11 mouse cellular contexts compared by ENCODE assay signal in the genomic region with DNA sequence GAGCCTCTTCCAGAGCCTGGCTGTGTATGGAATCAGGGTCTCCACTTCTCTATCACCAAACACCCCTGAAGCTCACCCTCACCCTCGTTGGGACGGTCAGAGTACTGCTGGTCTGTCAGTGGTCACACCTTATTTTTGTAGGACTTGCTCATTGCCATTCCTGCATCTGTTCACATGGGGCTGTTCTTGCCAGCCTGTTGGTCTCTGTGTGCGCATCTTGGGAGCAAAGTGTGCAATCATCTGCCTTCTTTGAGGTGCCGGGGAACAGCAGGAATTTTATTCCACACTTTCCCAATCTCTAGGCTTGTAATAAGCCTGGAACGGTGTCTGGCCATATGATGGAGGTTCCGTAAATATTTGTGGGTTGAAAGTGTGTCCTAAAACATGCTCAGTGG. TPM values are rescaled to one million over a fixed set of nuclear protein-coding genes. Genes with fewer than 3 reads are reported as not detected.
"Had no signal": no experiment of that assay in that cellular context is flagged by ENCODE, and none has a peak within 500 bp of the region (broad histone marks: within the 10 kb centered on the region; RNA-seq: fewer than 3 reads in every experiment).

No protein-coding gene starts in this region.

- H3K4me3 ChIP-seq: lung, embryonic 15.5 days; midbrain, embryonic 12.5 days; midbrain, embryonic 15.5 days; neural tube, embryonic 13.5 days; stomach, embryonic 15.5 days had no signal

- H3K4me1 ChIP-seq: lung, embryonic 15.5 days; midbrain, embryonic 15.5 days; neural tube, embryonic 13.5 days had no signal

- H3K27ac ChIP-seq: kidney, embryonic 15.5 days; liver, embryonic 15.5 days; lung, embryonic 15.5 days; macrophage; midbrain, embryonic 12.5 days; midbrain, embryonic 15.5 days; neural tube, embryonic 13.5 days; stomach, embryonic 15.5 days had no signal

- H3K36me3 ChIP-seq: kidney, embryonic 15.5 days; limb, embryonic 13.5 days; liver, embryonic 15.5 days; lung, embryonic 15.5 days; midbrain, embryonic 12.5 days; midbrain, embryonic 15.5 days; neural tube, embryonic 13.5 days; stomach, embryonic 15.5 days had no signal

- H3K9me3 ChIP-seq: kidney, embryonic 15.5 days; limb, embryonic 13.5 days; liver, embryonic 15.5 days; lung, embryonic 15.5 days; midbrain, embryonic 12.5 days; midbrain, embryonic 15.5 days; neural tube, embryonic 13.5 days; stomach, embryonic 15.5 days had no signal

- H3K27me3 ChIP-seq: kidney, embryonic 15.5 days; liver, embryonic 15.5 days; lung, embryonic 15.5 days; midbrain, embryonic 15.5 days; stomach, embryonic 15.5 days had no signal

- H3K9ac ChIP-seq: limb, embryonic 13.5 days; liver, embryonic 15.5 days; lung, embryonic 15.5 days; midbrain, embryonic 12.5 days; midbrain, embryonic 15.5 days; neural tube, embryonic 13.5 days; stomach, embryonic 15.5 days had no signal

RNA-seq across cellular contexts. Expression of gene Spon2, which starts 15.1 kb away (rescaled TPM):
- total RNA-seq: layer of hippocampus, adult 8-10 months; neutrophil, adult 5-6 weeks had no signal
- polyA plus RNA-seq: macrophage had no signal
